ENCODE assay signal across 19 mouse cellular contexts in the genomic region with DNA sequence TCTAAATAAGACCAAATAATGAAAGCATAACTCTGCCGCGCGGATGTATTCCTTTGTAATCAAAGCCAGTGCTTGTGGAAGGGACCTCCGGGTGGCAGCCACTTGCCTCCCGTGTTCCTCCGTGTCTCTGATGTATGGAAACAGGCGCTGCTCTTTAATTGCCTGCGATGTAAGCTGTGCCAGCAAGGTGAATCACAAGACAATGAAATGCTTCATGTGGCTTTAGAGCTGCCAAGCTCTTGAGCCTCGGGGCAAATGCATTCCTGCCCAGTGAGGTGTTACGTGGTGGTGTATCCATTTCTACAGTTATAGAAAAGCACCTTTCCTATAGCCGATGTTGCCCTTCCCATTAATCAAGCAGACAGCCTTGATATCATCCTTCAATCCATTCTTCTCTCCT. TPM values are rescaled to one million over a fixed set of nuclear protein-coding genes. Genes with fewer than 3 reads are reported as not detected.
DNase-seq lines count a peak whose midpoint lies in the region; ATAC-seq lines count a peak whose summit lies in the region.
"Had no signal": no experiment of that assay in that cellular context is flagged by ENCODE, and none has a peak within 500 bp of the region (broad histone marks: within the 10 kb centered on the region; RNA-seq: fewer than 3 reads in every experiment).

No protein-coding gene starts in this region.

- ATAC-seq in hindbrain, embryonic 14.5 days (ENCODE audit: low FRiP score), result no peak
- peak; percentile 33; the same call in 1 of the 2 replicates for ATAC-seq in neural tube, embryonic 12.5 days (ENCODE audit: low FRiP score, low read depth)
- ATAC-seq in activated CD4-positive, CD25-positive, alpha-beta regulatory T cell, adult 4 months, result no peak

- 64% methylated on average over 11 of the region's 11 CpGs for WGBS in hindbrain, embryonic 14.5 days
- WGBS in hindbrain, embryonic 10.5 days, result 86% methylated on average over 11 of the region's 11 CpGs
- WGBS in neural tube, embryonic 12.5 days, result 80% methylated on average over 11 of the region's 11 CpGs

- H3K9ac ChIP-seq in hindbrain, embryonic 14.5 days, result no peak overlapping the region; the same call in 1 of the 2 replicates
- H3K9ac ChIP-seq in neural tube, embryonic 12.5 days, result no peak overlapping the region
- H3K9ac ChIP-seq: heart, embryonic 13.5 days; limb, embryonic 12.5 days; liver, embryonic 15.5 days; midbrain, embryonic 12.5 days had no signal

- 0 out of 2 replicates have a peak overlapping the region, but pooled peaks have one; percentile 10 for H3K27ac ChIP-seq in hindbrain, embryonic 14.5 days
- H3K27ac ChIP-seq in hindbrain, embryonic 10.5 days, result no peak overlapping the region
- no peak overlapping the region for H3K27ac ChIP-seq in neural tube, embryonic 12.5 days
- H3K27ac ChIP-seq: heart, embryonic 13.5 days; limb, embryonic 12.5 days; liver, embryonic 15.5 days; midbrain, embryonic 12.5 days had no signal

- H3K4me1 ChIP-seq in hindbrain, embryonic 14.5 days (replicated peaks; ENCODE audit: control insufficient read depth, insufficient read depth, low read length), result no peaks in the 10 kb centered on the region
- no peaks in the 10 kb centered on the region for H3K4me1 ChIP-seq in hindbrain, embryonic 10.5 days (replicated peaks)
- H3K4me1 ChIP-seq in neural tube, embryonic 12.5 days, result no peaks in the 10 kb centered on the region
- H3K4me1 ChIP-seq: heart, embryonic 13.5 days; limb, embryonic 12.5 days; liver, embryonic 15.5 days; midbrain, embryonic 12.5 days had no signal

- H3K9me3 ChIP-seq in hindbrain, embryonic 14.5 days (ENCODE audit: control insufficient read depth, low read length), result no peaks in the 10 kb centered on the region
- H3K9me3 ChIP-seq in hindbrain, embryonic 10.5 days, result no peaks in the 10 kb centered on the region
- no peaks in the 10 kb centered on the region for H3K9me3 ChIP-seq in neural tube, embryonic 12.5 days
- H3K9me3 ChIP-seq: limb, embryonic 12.5 days; liver, embryonic 15.5 days; midbrain, embryonic 12.5 days had no signal

- no peak overlapping the region for H3K4me2 ChIP-seq in hindbrain, embryonic 14.5 days (replicated peaks)
- no peak overlapping the region for H3K4me2 ChIP-seq in neural tube, embryonic 12.5 days (replicated peaks)
- H3K4me2 ChIP-seq: heart, embryonic 13.5 days; limb, embryonic 12.5 days; liver, embryonic 15.5 days; midbrain, embryonic 12.5 days had no signal

- no peak for DNase-seq in hindbrain, embryonic 14.5 days (ENCODE audit: low spot score)
- DNase-seq in hindbrain, embryonic 10.5 days (ENCODE audit: low spot score), result no peak
- no peak for DNase-seq in neural tube, embryonic 10.5 days (ENCODE audit: extremely low spot score, low spot score)
- peak; percentile 30 for DNase-seq in kidney, postnatal 10 days
- DNase-seq in layer of hippocampus, postnatal 14 days (ENCODE audit: low spot score in 2 of 2), result no peak
- no peak for DNase-seq in gastrocnemius, adult 8-10 months (ENCODE audit: low spot score in 2 of 2)
- DNase-seq: adrenal gland, postnatal 25 days; cerebellum, adult 9-10 months; heart, postnatal 4 days; retina, postnatal 1 day; thymus, adult 18-20 months had no signal

- H3K4me3 ChIP-seq in hindbrain, embryonic 14.5 days (replicated peaks; ENCODE audit: low read length), result no peak overlapping the region
- no peak overlapping the region for H3K4me3 ChIP-seq in hindbrain, embryonic 10.5 days
- H3K4me3 ChIP-seq in neural tube, embryonic 12.5 days, result no peak overlapping the region
- H3K4me3 ChIP-seq: erythroblast, embryonic 14.5 days; heart, embryonic 13.5 days; limb, embryonic 12.5 days; liver, embryonic 15.5 days; midbrain, embryonic 12.5 days had no signal

- H3K27me3 ChIP-seq in hindbrain, embryonic 14.5 days (ENCODE audit: control insufficient read depth, insufficient read depth, low read length), result no peaks in the 10 kb centered on the region
- no peaks in the 10 kb centered on the region for H3K27me3 ChIP-seq in hindbrain, embryonic 10.5 days (ENCODE audit: insufficient read depth, poor library complexity, severe bottlenecking)
- H3K27me3 ChIP-seq in neural tube, embryonic 12.5 days (replicated peaks), result no peaks in the 10 kb centered on the region
- H3K27me3 ChIP-seq: heart, embryonic 13.5 days; limb, embryonic 12.5 days; liver, embryonic 15.5 days; midbrain, embryonic 12.5 days had no signal

- no peaks in the 10 kb centered on the region for H3K36me3 ChIP-seq in hindbrain, embryonic 14.5 days (replicated peaks; ENCODE audit: control insufficient read depth, insufficient read depth)
- H3K36me3 ChIP-seq in hindbrain, embryonic 10.5 days, result no peaks in the 10 kb centered on the region
- no peaks in the 10 kb centered on the region for H3K36me3 ChIP-seq in neural tube, embryonic 12.5 days
- H3K36me3 ChIP-seq: heart, embryonic 13.5 days; limb, embryonic 12.5 days; liver, embryonic 15.5 days; midbrain, embryonic 12.5 days had no signal

RNA-seq across cellular contexts. Expression of gene Pawr, which starts 24.1 kb away (rescaled TPM):
- polyA plus RNA-seq in hindbrain, embryonic 14.5 days (2014; fragmentation: Nextera tagmentation; extraction: Ambion mirVana), result 4.3 and 4.9 TPM in 2 replicates
- polyA plus RNA-seq in hindbrain, embryonic 10.5 days (2016; fragmentation: Nextera tagmentation; extraction: Ambion mirVana), result 10.5 and 11.0 TPM in 2 replicates
- polyA plus RNA-seq in neural tube, embryonic 12.5 days (2016; fragmentation: Nextera tagmentation; extraction: Ambion mirVana), result 13.7 and 14.2 TPM in 2 replicates
- not detected for polyA plus RNA-seq in activated CD4-positive, CD25-positive, alpha-beta regulatory T cell, adult 4 months (2017; shearing (Covaris generic))
- total RNA-seq in layer of hippocampus, postnatal 14 days (2021), result 1 to 10 TPM; 2.4 to 3.5 TPM
- total RNA-seq in gastrocnemius, adult 8-10 months (2022), result 1 to 10 TPM in 1 of 4 experiments, under 1 TPM in 3; 0.46 to 1.3 (median 0.47) TPM
- total RNA-seq: neutrophil, adult 5-6 weeks had no signal
